Mouse (Mus musculus): ENCODE measurements around the gene Rnase11.

The Rnase11 gene

GRCm38 (mm10) chr14:51009572-51009971, 40.4 kb downstream of the Rnase11 start:
- DNase-seq (ENCODE audit: low read depth, low spot score): no peak

- DNase-seq (ENCODE audit: low read depth, low spot score): no peak
These were observed 41.2 kb downstream of the Rnase11 start for GRCm38 (mm10) chr14:51008781-51009180.

GRCm38 (mm10) chr14:51007914-51008713, 41.8 kb downstream of the Rnase11 start:
- no peak for DNase-seq (ENCODE audit: low read depth, low spot score)

- DNase-seq (ENCODE audit: low read depth, low spot score): peak; percentile 37
These were observed 42.7 kb downstream of the Rnase11 start, which contains the start of gene Rnase10 for GRCm38 (mm10) chr14:51007152-51007801. Gene Rnase10, plus strand, starts transcription at chr14:51007751.
